Mouse (Mus musculus): ENCODE results near the gene Phlpp1.

DNA sequence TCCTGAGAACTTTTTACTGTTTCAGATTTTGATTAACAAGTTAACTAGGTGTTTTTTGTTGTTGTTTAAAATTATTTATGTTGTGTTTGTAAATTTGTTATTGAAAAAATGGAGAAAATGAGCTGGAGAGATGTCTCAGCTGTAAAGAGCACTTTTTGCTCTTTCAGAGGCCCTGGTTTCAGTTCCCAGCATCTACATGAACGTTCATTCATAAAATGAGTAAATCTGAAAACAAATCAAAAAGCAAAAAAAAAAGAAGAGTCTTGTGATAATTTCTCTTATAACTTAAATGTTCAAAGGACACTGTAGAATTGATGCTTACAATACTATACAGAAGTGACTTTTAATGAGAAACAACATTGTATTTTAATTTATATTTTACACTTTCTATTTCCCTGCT, 82.5 kb downstream of the Phlpp1 start:
- no peak for TF ChIP-seq CTCF (IDR thresholded peaks at IDR 0.05; ENCODE audit: control insufficient read depth, insufficient read depth, low read length)
- TF ChIP-seq POLR2A (IDR thresholded peaks at IDR 0.05; ENCODE audit: borderline replicate concordance, control insufficient read depth, low read depth, low read length) = no peak
